Mouse (Mus musculus): ENCODE measurements at regions not wholly inside any gene's neighbourhood (a gene's known extent, or its start where the extent isn't known, plus 50 kb on each side); places are given as distances from the start of the nearest gene placed in this dataset.

DNA sequence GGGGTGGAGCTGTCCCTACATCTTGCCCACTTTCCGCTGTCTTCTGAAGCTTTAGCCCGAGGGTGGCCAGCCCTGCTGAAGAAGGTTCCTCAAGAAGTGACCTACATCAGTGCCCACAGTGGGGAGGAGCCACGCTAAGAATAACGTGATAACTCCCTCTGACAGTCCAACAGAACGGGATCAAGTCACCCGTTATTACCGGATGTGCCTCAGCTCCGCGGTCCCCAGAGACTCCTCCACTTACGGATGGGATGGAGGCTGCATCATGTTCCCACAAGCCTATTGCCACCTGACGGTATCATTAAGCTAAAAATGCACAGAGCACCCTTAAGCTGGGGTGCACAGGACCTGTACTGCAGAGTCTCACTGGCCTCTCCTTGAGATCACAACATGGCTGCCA lies 63.2 kb upstream of the Runx3 start:
- no peak for TF ChIP-seq CTCF (conservative IDR thresholded peaks at IDR 0.05; ENCODE audit: low read length)
- no peak for TF ChIP-seq POU5F1 (IDR thresholded peaks at IDR 0.05; ENCODE audit: borderline replicate concordance, low read length)
- no peak for TF ChIP-seq NANOG (IDR thresholded peaks at IDR 0.05; ENCODE audit: borderline replicate concordance, low read length)
